ENCODE assay signal across 18 mouse cellular contexts in genomic region chr17:12351564-12351963, GRCm38 (mm10). TPM values are rescaled to one million over a fixed set of nuclear protein-coding genes. Genes with fewer than 3 reads are reported as not detected.
"Had no signal": no experiment of that assay in that cellular context is flagged by ENCODE, and none has a peak within 500 bp of the region (broad histone marks: within the 10 kb centered on the region; RNA-seq: fewer than 3 reads in every experiment).

No protein-coding gene starts in this region.

- H3K4me3 ChIP-seq: neural tube, embryonic 15.5 days; stomach, embryonic 15.5 days had no signal

- DNase-seq: retina, postnatal 1 day; right cerebral cortex, adult 18-20 months; right cerebral cortex, postnatal 14 days; right cerebral cortex, postnatal 25 days; right cerebral cortex, postnatal 4 days; spleen, adult 18-20 months; thymus, adult 18-20 months; thymus, adult 2 months; thymus, postnatal 14 days; thymus, postnatal 25 days; thymus, postnatal 36 days; thymus, postnatal 4 days had no signal

- H3K4me2 ChIP-seq: neural tube, embryonic 15.5 days; stomach, embryonic 15.5 days had no signal

- H3K36me3 ChIP-seq: neural tube, embryonic 15.5 days; stomach, embryonic 15.5 days had no signal

- H3K9me3 ChIP-seq: neural tube, embryonic 15.5 days; stomach, embryonic 15.5 days had no signal

- H3K27me3 ChIP-seq: neural tube, embryonic 15.5 days; stomach, embryonic 15.5 days had no signal

- H3K9ac ChIP-seq: neural tube, embryonic 15.5 days; stomach, embryonic 15.5 days had no signal

- H3K4me1 ChIP-seq: neural tube, embryonic 15.5 days had no signal

- H3K27ac ChIP-seq: stomach, embryonic 15.5 days; stomach, postnatal 0 days had no signal

RNA-seq across cellular contexts. Expression of gene Plg, which starts 26.8 kb away (rescaled TPM):
- total RNA-seq: neutrophil, adult 5-6 weeks had no signal
- polyA plus RNA-seq: small intestine, adult 2 months; urinary bladder, adult 2 months had no signal
